Mouse (Mus musculus) myocyte (in vitro differentiated cells): ENCODE measurements at regions not wholly inside any gene's neighbourhood (a gene's known extent, or its start where the extent isn't known, plus 50 kb on each side); places are given as distances from the start of the nearest gene placed in this dataset.

ENCODE experiments used
- H3K27me3 ChIP-seq: one replicate; pipeline ENCODE4 v1.6.1; 2011; ENCODE audit not compliant: control insufficient read depth, insufficient read depth, insufficient read length
- H3K36me3 ChIP-seq: one replicate; pipeline ENCODE4 v1.6.1; 2011; ENCODE audit not compliant: control insufficient read depth, insufficient read depth
- H3K4me2 ChIP-seq: one replicate; pipeline ENCODE4 v1.6.1; 2011; ENCODE audit warnings: low read depth, control low read depth
- H3K4me3 ChIP-seq: one replicate; pipeline ENCODE4 v1.5.1; 2011; ENCODE audit warnings: mild to moderate bottlenecking, control low read depth, moderate library complexity
- H3K79me2 ChIP-seq: one replicate; pipeline ENCODE4 v1.6.1; 2011; ENCODE audit not compliant: control insufficient read depth, insufficient read depth
- H3ac ChIP-seq: one replicate; pipeline ENCODE4 v1.6.1; 2011; ENCODE audit not compliant: control insufficient read depth, insufficient read length
- CEBPB ChIP-seq: IDR thresholded peaks from 2 replicates; pipeline ENCODE4 v1.6.1; 2011; ENCODE audit warnings: mild to moderate bottlenecking, moderate library complexity; ENCODE audit not compliant: poor library complexity, insufficient read depth, severe bottlenecking
- E2F4 ChIP-seq: IDR thresholded peaks from one replicate; pipeline ENCODE4 v1.6.1; 2011; ENCODE audit warnings: mild to moderate bottlenecking, control low read depth, moderate library complexity; ENCODE audit not compliant: insufficient read depth
- MAX ChIP-seq: IDR thresholded peaks from one replicate; pipeline ENCODE4 v1.6.1; 2011; ENCODE audit warnings: low read depth, mild to moderate bottlenecking, control low read depth
- MYOD1 ChIP-seq, 3 experiments: IDR thresholded peaks; one replicate each; pipeline ENCODE4 v1.6.1; 2011; ENCODE audit warnings: control low read depth in 2 of 3, low read depth in 2 of 3, mild to moderate bottlenecking in 2 of 3, moderate library complexity in 1 of 3; ENCODE audit not compliant: insufficient read length in 2 of 3, control insufficient read depth in 1 of 3
- MYOG ChIP-seq, 3 experiments: IDR thresholded peaks; one replicate each; pipeline ENCODE4 v1.6.1; 2011; ENCODE audit warnings: control low read depth in 2 of 3, low read depth in 2 of 3, mild to moderate bottlenecking in 2 of 3; ENCODE audit not compliant: insufficient read length in 2 of 3, control insufficient read depth in 1 of 3, insufficient read depth in 1 of 3
- POLR2A ChIP-seq: IDR thresholded peaks from one replicate; pipeline ENCODE4 v1.6.1; 2011; ENCODE audit warnings: low read depth, mild to moderate bottlenecking, control low read depth, moderate library complexity; ENCODE audit not compliant: insufficient read length
- POLR2AphosphoS2 ChIP-seq: IDR thresholded peaks from one replicate; pipeline ENCODE4 v1.6.1; 2011; ENCODE audit warnings: low read depth, control low read depth; ENCODE audit not compliant: insufficient read length
- REST ChIP-seq: IDR thresholded peaks from one replicate; pipeline ENCODE4 v1.6.1; 2011; ENCODE audit warnings: mild to moderate bottlenecking, control low read depth, moderate library complexity; ENCODE audit not compliant: insufficient read depth, insufficient read length
- SRF ChIP-seq: IDR thresholded peaks from one replicate; pipeline ENCODE4 v1.6.1; 2011; ENCODE audit warnings: low read depth; ENCODE audit not compliant: control insufficient read depth, insufficient read length
- TCF12 ChIP-seq: IDR thresholded peaks from one replicate; pipeline ENCODE4 v1.6.1; 2011; ENCODE audit warnings: mild to moderate bottlenecking, control low read depth; ENCODE audit not compliant: poor library complexity, insufficient read depth, severe bottlenecking
- TCF3 ChIP-seq: IDR thresholded peaks from one replicate; pipeline ENCODE4 v1.6.1; 2011; ENCODE audit warnings: low read depth, control low read depth; ENCODE audit not compliant: insufficient read length
- USF1 ChIP-seq: IDR thresholded peaks from one replicate; pipeline ENCODE4 v1.6.1; 2011; ENCODE audit warnings: low read depth, mild to moderate bottlenecking, control low read depth, moderate library complexity

- H3K79me2 ChIP-seq, result no peaks in the 10 kb centered on the region
- H3ac ChIP-seq, result no peak overlapping the region
- no peak overlapping the region for H3K4me2 ChIP-seq
- TF ChIP-seq POLR2AphosphoS2 (no peak), SRF (no peak), E2F4 (no peak), TCF3 (no peak), CEBPB (no peak), TCF12 (no peak), REST (no peak), MYOD1 (IDR thresholded peaks at IDR 0.05; ENCODE audit: control insufficient read depth in 1 of 3, insufficient read length in 2 of 3, low read depth in 2 of 3) (no peak), MAX (no peak), MYOG (IDR thresholded peaks at IDR 0.05; ENCODE audit: control insufficient read depth in 1 of 3, insufficient read depth in 1 of 3, insufficient read length in 2 of 3, low read depth in 2 of 3) (no peak), POLR2A (no peak), USF1 (no peak)
- no peaks in the 10 kb centered on the region for H3K36me3 ChIP-seq
- no peak overlapping the region for H3K4me3 ChIP-seq
- peaks cover 21% of the 10 kb centered on the region for H3K27me3 ChIP-seq
These were observed 99.2 kb downstream of the Amer3 start for GRCm38 (mm10) chr1:34678734-34679068.

GRCm38 (mm10) chr1:34686539-34686938 is 107.1 kb downstream of the Amer3 start:
- Histone ChIP-seq H3K27me3 (no peaks in the 10 kb centered on the region), H3K4me3 (no peak overlapping the region), H3K36me3 (no peaks in the 10 kb centered on the region), H3ac (no peak overlapping the region), H3K79me2 (no peaks in the 10 kb centered on the region), H3K4me2 (no peak overlapping the region)
- TF ChIP-seq TCF3, result no peak
- no peak for TF ChIP-seq POLR2A
- no peak for TF ChIP-seq MYOG (IDR thresholded peaks at IDR 0.05; ENCODE audit: control insufficient read depth in 1 of 3, insufficient read depth in 1 of 3, insufficient read length in 2 of 3, low read depth in 2 of 3)
- TF ChIP-seq CEBPB, result no peak
- TF ChIP-seq TCF12, result no peak
- no peak for TF ChIP-seq USF1
- TF ChIP-seq SRF, result no peak
- TF ChIP-seq POLR2AphosphoS2, result no peak
- TF ChIP-seq MAX, result no peak
- no peak for TF ChIP-seq E2F4

GRCm38 (mm10) chr1:34696533-34696932 is 117.1 kb downstream of the Amer3 start:
- no peak overlapping the region for H3K4me3 ChIP-seq
- no peaks in the 10 kb centered on the region for H3K36me3 ChIP-seq
- H3K79me2 ChIP-seq, result no peaks in the 10 kb centered on the region
- no peak overlapping the region for H3K4me2 ChIP-seq
- H3ac ChIP-seq, result no peak overlapping the region
- H3K27me3 ChIP-seq, result no peaks in the 10 kb centered on the region
- no peak for TF ChIP-seq TCF3
- TF ChIP-seq E2F4, result no peak
- TF ChIP-seq USF1, result no peak

GRCm38 (mm10) chr1:34700237-34701030 is 121.0 kb downstream of the Amer3 start:
- Histone ChIP-seq H3K36me3 (no peaks in the 10 kb centered on the region), H3K4me3 (no peak overlapping the region), H3K79me2 (no peaks in the 10 kb centered on the region), H3K27me3 (no peaks in the 10 kb centered on the region), H3K4me2 (no peak overlapping the region), H3ac (no peak overlapping the region)
- TF ChIP-seq E2F4 (no peak), MYOG (IDR thresholded peaks at IDR 0.05; ENCODE audit: control insufficient read depth in 1 of 3, insufficient read depth in 1 of 3, insufficient read length in 2 of 3, low read depth in 2 of 3) (no peak), SRF (no peak), TCF3 (no peak), TCF12 (no peak), MYOD1 (IDR thresholded peaks at IDR 0.05; ENCODE audit: control insufficient read depth in 1 of 3, insufficient read length in 2 of 3, low read depth in 2 of 3) (no peak), USF1 (no peak), POLR2A (no peak), REST (no peak), POLR2AphosphoS2 (no peak), CEBPB (no peak), MAX (no peak)

GRCm38 (mm10) chr1:34701436-34701835 is 122.0 kb downstream of the Amer3 start:
- TF ChIP-seq TCF12 (no peak), POLR2AphosphoS2 (no peak), USF1 (no peak), POLR2A (no peak), E2F4 (no peak), MYOG (IDR thresholded peaks at IDR 0.05; ENCODE audit: control insufficient read depth in 1 of 3, insufficient read depth in 1 of 3, insufficient read length in 2 of 3, low read depth in 2 of 3) (no peak), TCF3 (no peak), REST (no peak)
- Histone ChIP-seq H3ac (no peak overlapping the region), H3K4me2 (no peak overlapping the region), H3K79me2 (no peaks in the 10 kb centered on the region), H3K27me3 (no peaks in the 10 kb centered on the region), H3K36me3 (no peaks in the 10 kb centered on the region), H3K4me3 (no peak overlapping the region)
